Mouse (Mus musculus) testis, adult 2 months (tissue): ENCODE measurements around the gene Nipal3. TPM values are rescaled to one million over a fixed set of nuclear protein-coding genes. Genes with fewer than 3 reads are reported as not detected.

Experiments
- H3K27ac ChIP-seq: fragments of 200-500 bp; 2 replicates; pipeline ENCODE4 v1.5.1; 2012; ENCODE audit warnings: low read depth, low read length; ENCODE audit not compliant: control insufficient read depth, insufficient read depth
- H3K27me3 ChIP-seq: fragments of 200-500 bp; 2 replicates; pipeline ENCODE4 v1.6.1; 2012; ENCODE audit warnings: mild to moderate bottlenecking, low read length, moderate library complexity; ENCODE audit not compliant: control insufficient read depth, insufficient read depth
- H3K36me3 ChIP-seq: fragments of 200-500 bp; 2 replicates; pipeline ENCODE4 v1.6.1; 2012; ENCODE audit warnings: mild to moderate bottlenecking, low read length; ENCODE audit not compliant: control insufficient read depth, insufficient read depth
- H3K4me1 ChIP-seq: fragments of 200-500 bp; 2 replicates; pipeline ENCODE4 v1.6.1; 2012; ENCODE audit warnings: low read length; ENCODE audit not compliant: control insufficient read depth, insufficient read depth
- H3K4me3 ChIP-seq: fragments of 200-500 bp; 2 replicates; pipeline ENCODE4 v1.5.1; 2012; ENCODE audit warnings: low read depth, mild to moderate bottlenecking, low read length, moderate library complexity, mixed read lengths; ENCODE audit not compliant: control insufficient read depth
- CTCF ChIP-seq: fragments of 200-500 bp; IDR thresholded peaks from 2 replicates; pipeline ENCODE4 v1.5.1; 2012; ENCODE audit warnings: low read depth, mild to moderate bottlenecking, inconsistent platforms, low read length, moderate library complexity; ENCODE audit not compliant: control insufficient read depth, insufficient read depth, insufficient replicate concordance
- POLR2A ChIP-seq: fragments of 200-500 bp; IDR thresholded peaks from 2 replicates; pipeline ENCODE4 v1.6.1; 2012; ENCODE audit warnings: low read depth, mild to moderate bottlenecking, inconsistent platforms, low read length, moderate library complexity; ENCODE audit not compliant: control insufficient read depth
- polyA plus RNA-seq: library from polyadenylated mRNA; depleted of rRNA; stranded (reverse); fragments of >200 nt; gene quantifications from 2 replicates; pipeline ENCODE4 v1.2.3, GENCODE M21; 2012

The Nipal3 gene
- polyA plus RNA-seq, 1 experiment = 4.6 TPM

DNA sequence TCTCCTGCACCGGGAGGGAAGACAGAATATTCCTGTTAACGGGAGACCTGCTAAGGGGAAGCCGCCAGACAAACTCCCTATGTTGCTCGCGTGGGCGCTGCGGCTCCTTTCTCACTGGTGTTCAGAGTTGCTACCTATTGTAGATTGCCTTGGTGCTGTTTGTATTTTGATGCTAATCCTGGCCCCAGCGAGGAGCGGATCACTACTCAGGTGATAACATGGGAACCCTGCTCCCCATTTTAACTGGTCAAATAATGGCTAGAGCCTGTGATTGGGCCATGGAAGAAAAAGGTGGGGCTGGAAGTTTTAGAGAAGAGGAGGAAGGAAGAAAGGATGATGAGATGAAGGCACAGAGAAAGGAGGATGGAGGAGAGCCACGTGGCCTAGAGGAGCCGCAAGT lies 74.4 kb downstream of the Nipal3 start:
- Histone ChIP-seq H3K36me3 (no peaks in the 10 kb centered on the region), H3K4me3 (no peak overlapping the region), H3K27ac (no peak overlapping the region), H3K27me3 (no peaks in the 10 kb centered on the region), H3K4me1 (no peaks in the 10 kb centered on the region)
- TF ChIP-seq POLR2A (no peak), CTCF (no peak)

DNA sequence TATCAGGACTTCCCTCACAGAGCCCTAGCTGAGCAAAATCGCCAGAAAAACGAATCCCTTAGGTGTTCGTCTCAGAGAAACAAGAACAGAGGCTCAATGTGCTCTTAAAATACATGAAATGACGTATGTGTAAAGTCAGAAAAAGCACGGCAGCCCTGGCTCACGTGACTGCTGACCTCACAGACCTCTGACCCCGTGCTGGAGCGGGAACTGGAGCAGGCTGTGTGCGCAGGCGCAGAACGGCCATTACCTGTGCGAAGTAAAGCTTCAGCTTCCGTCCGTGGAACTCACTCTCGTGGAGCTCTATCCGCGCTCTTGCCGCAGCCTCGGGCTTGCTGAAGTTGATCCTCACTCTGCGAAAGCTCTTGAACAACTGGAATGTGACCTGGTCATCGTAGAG lies 74.8 kb downstream of the Nipal3 start:
- no peaks in the 10 kb centered on the region for H3K27me3 ChIP-seq
- H3K4me3 ChIP-seq = no peak overlapping the region
- TF ChIP-seq CTCF (no peak), POLR2A (no peak)
- no peak overlapping the region for H3K27ac ChIP-seq
- H3K4me1 ChIP-seq = no peaks in the 10 kb centered on the region
- H3K36me3 ChIP-seq = no peaks in the 10 kb centered on the region

- Histone ChIP-seq H3K36me3 (no peaks in the 10 kb centered on the region), H3K27me3 (no peaks in the 10 kb centered on the region), H3K4me1 (no peaks in the 10 kb centered on the region), H3K27ac (no peak overlapping the region), H3K4me3 (no peak overlapping the region)
- TF ChIP-seq CTCF (no peak), POLR2A (no peak)
Observed at GRCm38 (mm10) chr4:135416367-135416766, 78.5 kb downstream of the Nipal3 start.

- no peak for TF ChIP-seq CTCF
- no peak for TF ChIP-seq POLR2A
- H3K4me1 ChIP-seq = no peaks in the 10 kb centered on the region
- no peaks in the 10 kb centered on the region for H3K27me3 ChIP-seq
- no peak overlapping the region for H3K27ac ChIP-seq
- no peak overlapping the region for H3K4me3 ChIP-seq
- H3K36me3 ChIP-seq = no peaks in the 10 kb centered on the region
Observed at GRCm38 (mm10) chr4:135413491-135413890, 81.3 kb downstream of the Nipal3 start.

DNA sequence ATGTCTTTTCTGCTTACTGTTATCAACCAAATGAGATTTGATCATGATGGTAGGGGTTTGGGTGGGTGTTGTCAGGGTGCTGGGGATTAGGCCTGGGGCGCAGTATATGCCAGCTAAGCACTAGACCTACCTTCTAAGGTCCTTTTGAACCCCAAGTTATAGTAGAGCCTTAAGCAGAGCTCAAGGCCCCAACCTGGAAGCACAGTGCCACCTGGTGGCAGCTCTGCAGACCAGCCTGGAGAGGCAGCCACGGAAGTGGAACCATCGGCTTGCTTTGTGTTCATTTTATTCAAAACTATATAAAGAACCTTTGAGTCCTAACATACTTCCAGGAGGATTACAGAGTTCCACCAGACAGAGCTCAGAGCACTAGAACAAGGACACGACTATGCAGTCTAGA lies 83.2 kb downstream of the Nipal3 start:
- no peak overlapping the region for H3K27ac ChIP-seq
- no peaks in the 10 kb centered on the region for H3K27me3 ChIP-seq
- H3K4me1 ChIP-seq = no peaks in the 10 kb centered on the region
- TF ChIP-seq CTCF (peak; percentile 77; the same call in 1 of the 2 replicates), POLR2A (no peak)
- H3K4me3 ChIP-seq = no peak overlapping the region
- H3K36me3 ChIP-seq = no peaks in the 10 kb centered on the region

GRCm38 (mm10) chr4:135406180-135406579 lies 88.7 kb downstream of the Nipal3 start:
- Histone ChIP-seq H3K4me3 (no peak overlapping the region), H3K4me1 (peaks cover 4% of the 10 kb centered on the region), H3K27me3 (no peaks in the 10 kb centered on the region), H3K27ac (no peak overlapping the region), H3K36me3 (no peaks in the 10 kb centered on the region)
- TF ChIP-seq POLR2A = no peak
- TF ChIP-seq CTCF = no peak

DNA sequence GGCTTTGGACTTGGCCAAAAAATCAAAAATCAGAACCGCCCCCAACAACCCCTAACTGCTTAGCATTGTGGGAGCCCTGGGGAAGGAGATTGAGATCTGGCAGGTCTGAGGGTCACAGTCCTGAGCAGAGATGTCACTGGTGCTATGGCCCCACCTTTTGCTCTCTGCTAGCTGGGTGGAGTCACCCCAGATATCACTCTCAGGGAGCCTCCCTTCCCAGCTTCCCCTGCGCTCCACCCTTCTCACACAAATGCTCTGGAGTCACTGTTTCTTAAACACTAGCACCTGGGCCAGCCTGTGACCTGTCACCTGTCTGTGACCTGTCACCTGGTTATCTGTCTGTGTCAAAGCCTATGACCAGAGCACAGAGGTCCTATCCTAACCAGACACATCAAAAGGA lies 89.9 kb downstream of the Nipal3 start:
- Histone ChIP-seq H3K27ac (no peak overlapping the region), H3K36me3 (no peaks in the 10 kb centered on the region), H3K4me3 (no peak overlapping the region), H3K27me3 (no peaks in the 10 kb centered on the region), H3K4me1 (peaks cover 4% of the 10 kb centered on the region)
- TF ChIP-seq POLR2A (no peak), CTCF (no peak)

- peak overlapping the region; percentile 53 for H3K27ac ChIP-seq
- peaks cover 4% of the 10 kb centered on the region for H3K4me1 ChIP-seq
- H3K36me3 ChIP-seq = no peaks in the 10 kb centered on the region
- TF ChIP-seq POLR2A (no peak), CTCF (no peak)
- no peaks in the 10 kb centered on the region for H3K27me3 ChIP-seq
- H3K4me3 ChIP-seq = no peak overlapping the region
Observed at GRCm38 (mm10) chr4:135404048-135404447, 90.8 kb downstream of the Nipal3 start.
